Mouse (Mus musculus) left cerebral cortex, postnatal 36 days (tissue): ENCODE data around the gene Acot8. TPM values are rescaled to one million over a fixed set of nuclear protein-coding genes. Genes with fewer than 3 reads are reported as not detected.
"Not testable (repeated sequence)": the region's sequence is repeated elsewhere in the genome, so short reads cannot be mapped to it uniquely, and the experiment has no call there.

ENCODE experiments used
- DNase-seq, 2 experiments: peaks; one replicate each; pipeline ENCODE4 v3.0.0; 2021 to 2022; ENCODE audit warnings: low spot score in 2 of 2, mixed read lengths in 1 of 2
- intact Hi-C: fragments of 180-260 bp; cut with DNase I; formaldehyde crosslinking; loops from one replicate; pipeline ENCODE4 v1.15.1; 2025
- total RNA-seq, 2 experiments: library from RNA; stranded (reverse); gene quantifications; 2 replicates each; pipeline ENCODE4 v1.2.3; 2021

Acot8 gene
- total RNA-seq, 2 experiments from 2014 or later: 25.5 to 27.6 TPM

GRCm38 (mm10) chr2:164817206-164817605 lies 12.5 kb upstream of the Acot8 start:
- intact Hi-C loops: no loop called here

GRCm38 (mm10) chr2:164815821-164816220 lies 11.1 kb upstream of the Acot8 start:
- intact Hi-C loops: no loop called here
- no peak for DNase-seq

More at GRCm38 (mm10) chr2:164817206-164817605, 12.5 kb upstream of the Acot8 start:
- no peak for DNase-seq

- intact Hi-C loops: no loop called here
- DNase-seq: no peak
Measured at GRCm38 (mm10) chr2:164815348-164815747, 10.7 kb upstream of the Acot8 start.

GRCm38 (mm10) chr2:164813557-164813956 lies 8.9 kb upstream of the Acot8 start:
- intact Hi-C loops: no loop called here
- DNase-seq: no peak

- intact Hi-C loops: no loop called here
- no peak for DNase-seq
Measured at GRCm38 (mm10) chr2:164806614-164807013, 1.9 kb upstream of the Acot8 start.

- no peak for DNase-seq
- intact Hi-C loops: loop anchor here (2.0 kb wide), 1 partner anchor 17 kb away; the partner anchor contains the start of gene Zswim1
Measured at GRCm38 (mm10) chr2:164805332-164805718, 643 bp upstream of the Acot8 start.

- DNase-seq: no peak
- intact Hi-C loops: loop anchor here (2.0 kb wide), 1 partner anchor 19 kb away; the partner anchor contains the start of gene Zswim1
Measured at GRCm38 (mm10) chr2:164803921-164804313, 765 bp downstream of the Acot8 start.

GRCm38 (mm10) chr2:164803201-164803920 lies 1.3 kb downstream of the Acot8 start:
- intact Hi-C loops: no loop called here

DNA sequence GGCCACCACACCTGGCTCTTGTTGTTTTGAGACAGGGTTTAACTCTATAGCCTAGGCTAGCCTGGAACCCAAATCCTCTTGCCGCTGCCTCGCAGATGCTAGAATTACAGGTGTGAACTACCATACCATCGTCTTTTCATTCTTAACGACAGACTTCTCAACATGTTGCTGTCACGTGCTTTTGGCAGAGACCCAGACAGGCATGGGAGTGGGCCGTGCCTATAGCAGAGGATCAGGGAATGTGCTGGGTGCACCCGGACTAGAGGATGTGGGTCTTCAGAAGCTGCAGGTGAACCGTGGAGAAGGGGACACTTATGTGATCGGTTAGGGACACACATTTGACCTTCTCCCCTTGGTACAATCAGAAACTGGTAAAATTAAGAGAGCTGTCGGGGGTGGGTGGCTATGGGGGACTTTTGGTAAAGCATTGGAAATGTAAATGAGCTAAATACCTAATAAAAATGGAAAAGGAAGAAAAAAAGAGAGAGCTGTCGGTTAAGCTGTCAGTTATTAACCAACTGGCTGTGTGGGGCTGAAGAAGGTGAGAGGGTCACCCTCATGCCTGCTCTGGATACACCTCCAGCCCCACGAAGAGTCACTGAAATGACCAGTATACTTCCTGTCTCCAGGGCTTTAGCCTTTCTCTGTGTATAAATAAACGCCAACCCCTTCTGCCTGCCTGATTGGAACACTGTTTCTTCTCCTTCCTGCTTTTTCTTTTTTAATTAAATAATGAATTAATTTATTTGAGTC lies 4.3 kb downstream of the Acot8 start:
- no peak for DNase-seq
- intact Hi-C loops: no loop called here

More at GRCm38 (mm10) chr2:164803201-164803920, 1.3 kb downstream of the Acot8 start:
- DNase-seq: no peak

- DNase-seq, intact Hi-C loops: not testable (repeated sequence)
Measured at GRCm38 (mm10) chr2:164798554-164798953, 6.1 kb downstream of the Acot8 start.

GRCm38 (mm10) chr2:164795868-164796267 lies 8.8 kb downstream of the Acot8 start:
- intact Hi-C loops: no loop called here
- no peak for DNase-seq

DNA sequence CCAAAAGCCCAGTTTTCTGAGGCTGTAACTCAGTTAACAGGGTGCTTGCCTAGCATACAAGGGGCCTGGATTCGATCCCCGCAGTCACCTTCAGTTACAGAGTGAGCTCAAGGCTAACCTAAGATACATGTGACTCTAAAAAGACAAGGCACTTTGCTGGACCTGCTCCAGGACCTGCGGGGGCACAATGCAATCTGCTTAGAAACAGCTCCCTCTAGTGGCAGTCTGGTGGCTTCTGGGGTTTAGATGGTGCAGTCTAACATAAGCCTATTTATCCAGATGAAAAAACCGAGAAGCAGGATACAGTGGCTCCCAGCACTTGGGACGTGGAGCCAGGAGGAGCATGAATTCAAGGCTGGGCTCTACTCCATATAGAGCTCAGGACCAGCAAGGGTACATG lies 10.4 kb downstream of the Acot8 start:
- intact Hi-C loops: no loop called here
- DNase-seq: peak; percentile 76 to 82

GRCm38 (mm10) chr2:164793772-164794171 lies 10.9 kb downstream of the Acot8 start:
- DNase-seq: no peak
- intact Hi-C loops: no loop called here

GRCm38 (mm10) chr2:164793236-164793635 lies 11.4 kb downstream of the Acot8 start:
- intact Hi-C loops: no loop called here
- DNase-seq: peak in 1 of 2 experiments; percentile 26

GRCm38 (mm10) chr2:164792400-164793190 lies 12.1 kb downstream of the Acot8 start:
- intact Hi-C loops: no loop called here
- no peak for DNase-seq

GRCm38 (mm10) chr2:164791841-164792261 lies 12.8 kb downstream of the Acot8 start:
- DNase-seq: no peak

DNA sequence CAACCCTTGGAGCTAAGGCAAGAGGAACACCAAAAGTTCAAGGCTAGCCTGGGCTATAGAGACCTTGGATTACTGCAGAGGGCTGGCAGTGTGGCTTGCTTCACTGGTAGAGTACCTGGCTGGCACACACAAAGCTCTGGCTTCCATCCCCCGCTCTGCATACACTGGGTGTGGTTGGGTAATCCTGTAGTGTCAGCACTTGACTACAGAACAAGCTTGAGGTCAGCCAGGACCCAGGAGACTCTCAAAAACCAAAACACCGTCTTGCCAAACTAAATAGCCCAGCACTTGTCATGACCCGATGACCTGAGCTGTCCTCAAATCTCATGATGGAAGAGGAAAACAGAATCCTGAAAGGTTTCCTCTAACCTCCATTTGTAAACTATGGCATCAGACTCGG lies 14.2 kb downstream of the Acot8 start:
- no peak for DNase-seq
- intact Hi-C loops: no loop called here

More at GRCm38 (mm10) chr2:164791841-164792261, 12.8 kb downstream of the Acot8 start:
- intact Hi-C loops: no loop called here

DNA sequence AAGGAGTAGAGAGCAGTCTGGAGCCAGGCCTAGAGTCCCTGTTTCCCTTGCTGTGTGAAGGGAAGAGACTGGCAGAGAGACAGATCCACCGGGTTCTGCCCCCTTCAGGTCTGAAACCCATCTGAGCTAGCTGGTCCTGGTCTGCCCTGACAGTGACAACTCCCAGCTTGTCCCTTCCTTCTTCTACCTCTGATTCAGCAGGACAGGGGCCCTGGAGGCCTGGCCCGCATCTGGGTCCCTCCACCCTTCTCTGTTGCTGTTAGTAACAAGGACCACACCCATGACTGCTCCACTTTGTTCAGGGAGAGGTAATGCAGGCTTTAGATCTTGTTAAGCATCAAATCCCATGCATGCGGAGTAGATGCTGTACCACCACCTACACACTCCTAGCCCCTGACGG lies 16.3 kb downstream of the Acot8 start:
- intact Hi-C loops: no loop called here
- DNase-seq: no peak

- intact Hi-C loops: no loop called here
- no peak for DNase-seq
Measured at GRCm38 (mm10) chr2:164787779-164788178, 16.9 kb downstream of the Acot8 start.

DNA sequence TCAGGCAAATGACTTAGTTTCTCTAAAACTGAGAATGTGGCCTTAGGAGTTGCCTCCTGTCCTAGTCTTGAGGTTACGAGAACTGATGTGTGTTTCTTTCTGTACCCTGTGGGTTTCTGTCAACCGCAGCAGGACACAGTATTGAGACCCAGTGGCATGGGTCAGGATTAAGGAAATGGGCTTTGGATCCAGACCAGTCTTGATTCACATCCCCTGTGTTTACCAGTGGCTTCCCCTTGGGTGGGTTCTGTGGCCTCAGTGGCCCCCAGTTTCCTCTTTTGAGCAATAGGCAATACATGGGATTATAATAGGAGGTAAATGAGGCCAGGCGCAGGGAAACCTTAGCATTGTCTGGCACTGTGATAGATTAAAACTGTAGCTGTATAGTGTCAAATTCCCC lies 17.6 kb downstream of the Acot8 start:
- no peak for DNase-seq
- intact Hi-C loops: no loop called here
